Mouse (Mus musculus) forebrain, postnatal 0 days (tissue): Measurements from ENCODE around the gene Zdhhc17. TPM values are rescaled to one million over a fixed set of nuclear protein-coding genes. Genes with fewer than 3 reads are reported as not detected.
A peak's percentile ranks its signal among the peaks of the same experiment; 100 is the strongest.

Experiments used
- ATAC-seq: fragments of 200-750 bp; cut with Nextera tagmentation; 2 replicates; pipeline ENCODE4 v1.8.0; 2017; ENCODE audit warnings: mild to moderate bottlenecking, moderate library complexity
- DNase-seq: peaks from one replicate; pipeline ENCODE4 v3.0.0-alpha.2; 2015
- H3K27ac ChIP-seq: fragments of 300-500 bp; sonication (generic); 2 replicates; pipeline ENCODE4 v1.5.1; 2014; ENCODE audit warnings: low read depth, mild to moderate bottlenecking, antibody characterized with exemption, low read length, moderate library complexity, mixed read lengths
- H3K27me3 ChIP-seq: fragments of 300-500 bp; sonication (generic); 2 replicates; pipeline ENCODE4 v1.6.1; 2014; ENCODE audit warnings: mild to moderate bottlenecking, low read length, mixed read lengths; ENCODE audit not compliant: insufficient read depth
- H3K36me3 ChIP-seq: fragments of 300-500 bp; sonication (generic); 2 replicates; pipeline ENCODE4 v1.6.1; 2014; ENCODE audit warnings: mild to moderate bottlenecking, moderate library complexity; ENCODE audit not compliant: insufficient read depth
- H3K4me1 ChIP-seq: fragments of 300-500 bp; sonication (generic); 2 replicates; pipeline ENCODE4 v1.6.1; 2014; ENCODE audit warnings: antibody characterized with exemption; ENCODE audit not compliant: insufficient read depth
- H3K4me2 ChIP-seq: fragments of 300-500 bp; sonication (generic); 2 replicates; pipeline ENCODE4 v1.6.1; 2014; ENCODE audit warnings: low read depth, mild to moderate bottlenecking, moderate library complexity
- H3K4me3 ChIP-seq: fragments of 300-500 bp; sonication (generic); 2 replicates; pipeline ENCODE4 v1.5.1; 2014; ENCODE audit warnings: low read depth, low read length, mixed read lengths
- H3K9ac ChIP-seq: fragments of 300-500 bp; sonication (generic); 2 replicates; pipeline ENCODE4 v1.6.1; 2014; ENCODE audit warnings: mild to moderate bottlenecking
- H3K9me3 ChIP-seq: fragments of 300-500 bp; sonication (generic); 2 replicates; pipeline ENCODE4 v1.6.1; 2016; ENCODE audit warnings: low read length
- CTCF ChIP-seq: sonication (generic); IDR thresholded peaks from 2 replicates; pipeline ENCODE4 v1.5.1; 2016; ENCODE audit warnings: antibody characterized with exemption, control low read depth, low read depth
- WGBS: fragments of 180-500 bp; shearing (Covaris S2); extraction: QIAGEN DNeasy Blood & Tissue Kit; methylation state at CpG from one replicate; pipeline ENCODE4 v1.1.7; 2014; 5-methylcytosine and 5-hydroxymethylcytosine counted together
- polyA plus RNA-seq: library from polyadenylated mRNA; unstranded; fragments of >200 nt; fragmentation: Nextera tagmentation; extraction: Ambion mirVana; gene quantifications from 2 replicates; pipeline ENCODE4 v1.2.1, GENCODE M21; 2015
- total RNA-seq: library from RNA; depleted of rRNA; stranded (reverse); fragments of >200 nt; gene quantifications from 2 replicates; pipeline ENCODE4 v1.2.3, GENCODE M21; 2014

The Zdhhc17 gene
- total and polyA plus RNA-seq, 2 experiments from 2014 or later, result 41.7 to 71.6 TPM

GRCm38 (mm10) chr10:111013265-111013664 is 3.3 kb upstream of the Zdhhc17 start:
- Histone ChIP-seq H3K4me2 (no peak overlapping the region), H3K27ac (no peak overlapping the region), H3K36me3 (no peaks in the 10 kb centered on the region), H3K4me1 (0 out of 2 replicates have a peak, but pooled peaks cover 2% of the 10 kb centered on the region), H3K9me3 (no peaks in the 10 kb centered on the region), H3K27me3 (no peaks in the 10 kb centered on the region), H3K9ac (no peak overlapping the region), H3K4me3 (no peak overlapping the region)
- ATAC-seq, result no peak
- DNase-seq, result no peak
- WGBS, result 95% methylated on average over 3 of the region's 3 CpGs
- no peak for TF ChIP-seq CTCF

- no peak for TF ChIP-seq CTCF
- no peak overlapping the region for H3K4me2 ChIP-seq
- H3K27me3 ChIP-seq, result no peaks in the 10 kb centered on the region
- no peak for ATAC-seq
- 57% methylated on average over 5 of the region's 5 CpGs for WGBS
- peaks cover 8% of the 10 kb centered on the region; the same call in 1 of the 2 replicates for H3K4me1 ChIP-seq
- H3K27ac ChIP-seq, result no peak overlapping the region
- no peak overlapping the region for H3K9ac ChIP-seq
- H3K9me3 ChIP-seq, result no peaks in the 10 kb centered on the region
- no peak overlapping the region for H3K4me3 ChIP-seq
- H3K36me3 ChIP-seq, result no peaks in the 10 kb centered on the region
- no peak for DNase-seq
Observed at GRCm38 (mm10) chr10:111012496-111013038, 2.6 kb upstream of the Zdhhc17 start.

DNA sequence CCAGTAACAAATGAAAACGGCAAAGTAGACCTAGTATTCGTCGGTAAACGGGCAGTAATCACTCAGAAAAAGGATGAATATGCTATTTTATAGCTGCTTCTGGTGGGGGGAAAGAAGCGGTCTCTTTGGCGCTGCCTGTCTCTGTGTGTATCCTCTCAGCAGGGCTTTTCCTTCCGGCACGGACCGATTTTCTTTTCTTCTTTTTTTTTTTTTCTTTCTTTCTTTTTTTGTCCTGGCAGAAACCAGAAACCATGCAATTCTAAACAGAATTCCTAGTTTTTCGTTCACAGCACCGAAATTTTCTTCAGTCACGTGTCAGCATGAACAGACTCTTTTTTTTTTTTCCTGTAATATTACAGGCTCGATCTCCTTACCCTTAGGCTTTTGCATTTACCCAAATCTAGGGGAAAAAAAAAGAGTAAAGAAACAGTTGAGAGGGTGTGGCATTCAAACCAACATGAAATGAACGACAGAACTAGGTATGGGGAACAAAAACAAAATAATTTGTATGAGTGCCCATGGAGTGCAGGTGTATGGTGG is 1.4 kb upstream of the Zdhhc17 start:
- under 1% methylated on average over 14 of the region's 14 CpGs for WGBS
- no peaks in the 10 kb centered on the region for H3K27me3 ChIP-seq
- DNase-seq (no peak), ATAC-seq (no peak)
- H3K4me1 ChIP-seq, result peaks cover 9% of the 10 kb centered on the region
- H3K9me3 ChIP-seq, result no peaks in the 10 kb centered on the region
- H3K36me3 ChIP-seq, result no peaks in the 10 kb centered on the region
- peak overlapping the region; percentile 86 for H3K4me3 ChIP-seq
- TF ChIP-seq CTCF, result no peak
- peak overlapping the region; percentile 99 for H3K9ac ChIP-seq
- peak overlapping the region; percentile 99 for H3K27ac ChIP-seq
- H3K4me2 ChIP-seq, result peak overlapping the region; percentile 62

GRCm38 (mm10) chr10:111010480-111011225 is 713 bp upstream of the Zdhhc17 start:
- peak overlapping the region; percentile 99 for H3K27ac ChIP-seq
- peak overlapping the region; percentile 62 for H3K4me2 ChIP-seq
- H3K27me3 ChIP-seq, result no peaks in the 10 kb centered on the region
- DNase-seq, result peak; percentile 79
- ATAC-seq, result peak; percentile 36
- H3K9ac ChIP-seq, result peak overlapping the region; percentile 99
- no peak for TF ChIP-seq CTCF
- H3K36me3 ChIP-seq, result no peaks in the 10 kb centered on the region
- peak overlapping the region; percentile 86 for H3K4me3 ChIP-seq
- WGBS, result under 1% methylated on average over 19 of the region's 19 CpGs
- peaks cover 9% of the 10 kb centered on the region for H3K4me1 ChIP-seq
- H3K9me3 ChIP-seq, result no peaks in the 10 kb centered on the region

GRCm38 (mm10) chr10:111009113-111009640 is 763 bp downstream of the Zdhhc17 start:
- WGBS, result 5% methylated on average over 28 of the region's 28 CpGs
- peak overlapping the region; percentile 62 for H3K4me2 ChIP-seq
- peak overlapping the region; percentile 86 for H3K4me3 ChIP-seq
- ATAC-seq (no peak), DNase-seq (no peak)
- peaks cover 9% of the 10 kb centered on the region for H3K4me1 ChIP-seq
- H3K9ac ChIP-seq, result peak overlapping the region; percentile 99
- peak; percentile 17; the same call in 1 of the 2 replicates for TF ChIP-seq CTCF
- no peaks in the 10 kb centered on the region for H3K27me3 ChIP-seq
- peak overlapping the region; percentile 99 for H3K27ac ChIP-seq
- H3K9me3 ChIP-seq, result no peaks in the 10 kb centered on the region
- no peaks in the 10 kb centered on the region for H3K36me3 ChIP-seq

DNA sequence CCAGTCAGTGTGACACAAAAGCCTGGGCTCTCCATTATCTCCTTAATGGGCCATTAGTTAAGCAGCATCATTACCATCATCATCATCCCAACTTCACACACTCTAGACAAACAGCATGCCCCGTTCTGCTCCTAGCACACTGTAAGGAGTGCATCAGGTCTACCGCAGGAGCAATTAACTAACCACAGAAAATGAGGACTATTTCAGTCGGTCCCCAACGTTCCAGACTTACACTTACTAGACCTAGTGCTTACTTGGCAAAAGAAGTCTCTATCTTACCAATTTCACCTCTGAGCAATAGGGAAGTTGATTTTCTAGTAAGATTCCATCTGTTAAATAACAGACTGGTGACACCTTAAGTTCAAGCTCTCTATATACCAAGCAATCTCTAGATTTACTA is 2.3 kb downstream of the Zdhhc17 start:
- Histone ChIP-seq H3K4me2 (peak overlapping the region; percentile 62; the same call in 1 of the 2 replicates), H3K4me1 (peaks cover 9% of the 10 kb centered on the region), H3K9me3 (no peaks in the 10 kb centered on the region), H3K36me3 (no peaks in the 10 kb centered on the region), H3K27me3 (no peaks in the 10 kb centered on the region), H3K9ac (no peak overlapping the region), H3K4me3 (no peak overlapping the region), H3K27ac (no peak overlapping the region)
- no peak for TF ChIP-seq CTCF
- ATAC-seq, result no peak
- DNase-seq, result no peak
- 74% methylated on average over 4 of the region's 4 CpGs for WGBS
